Mouse (Mus musculus): ENCODE measurements around the gene Rwdd1. TPM values are rescaled to one million over a fixed set of nuclear protein-coding genes. Genes with fewer than 3 reads are reported as not detected.

Rwdd1 gene
- total RNA-seq, 2 experiments from 2014 or later = 197 to 213 TPM

Other genes with a start within 250 kb of the Rwdd1 start
- gene Sult3a2, start 232.9 kb downstream of the Rwdd1 start, total RNA-seq (2015) = not detected in 2 replicates
- not detected in 2 replicates for gene Sult3a2, start 232.9 kb downstream of the Rwdd1 start, total RNA-seq (2017)
- not detected in 2 replicates for gene Sult3a1, start 161.9 kb downstream of the Rwdd1 start, total RNA-seq (2015)
- gene Sult3a1, start 161.9 kb downstream of the Rwdd1 start, total RNA-seq (2017) = not detected in 2 replicates
- gene Rsph4a, start 114.5 kb downstream of the Rwdd1 start, total RNA-seq (2015) = not detected in 2 replicates
- not detected in 2 replicates for gene Rsph4a, start 114.5 kb downstream of the Rwdd1 start, total RNA-seq (2017)
- gene Zup1, start 68.4 kb downstream of the Rwdd1 start, total RNA-seq (2015) = 26.6 and 35.2 TPM in 2 replicates
- gene Zup1, start 68.4 kb downstream of the Rwdd1 start, total RNA-seq (2017) = 26.3 and 39.5 TPM in 2 replicates
- gene Trappc3l, start 18.0 kb upstream of the Rwdd1 start, total RNA-seq (2015) = not detected in 2 replicates
- gene Trappc3l, start 18.0 kb upstream of the Rwdd1 start, total RNA-seq (2017) = not detected in 2 replicates
- not detected in 2 replicates for gene Calhm4, start 24.7 kb upstream of the Rwdd1 start, total RNA-seq (2015)
- not detected in 2 replicates for gene Calhm4, start 24.7 kb upstream of the Rwdd1 start, total RNA-seq (2017)
- gene Calhm5, start 76.9 kb upstream of the Rwdd1 start, total RNA-seq (2015) = not detected in 2 replicates
- gene Calhm5, start 76.9 kb upstream of the Rwdd1 start, total RNA-seq (2017) = not detected in 2 replicates
- 3.4 and 3.8 TPM in 2 replicates for gene Calhm6, start 108.4 kb upstream of the Rwdd1 start, total RNA-seq (2015)
- 2.6 and 3.5 TPM in 2 replicates for gene Calhm6, start 108.4 kb upstream of the Rwdd1 start, total RNA-seq (2017)
- 1.1 and 1.3 TPM in 2 replicates for gene Dse, start 188.1 kb upstream of the Rwdd1 start, total RNA-seq (2015)
- 0.79 and 0.91 TPM in 2 replicates for gene Dse, start 188.1 kb upstream of the Rwdd1 start, total RNA-seq (2017)

All from megakaryocyte progenitor cell, adult 5-6 weeks (primary cell).